Mouse (Mus musculus) forebrain, embryonic 11.5 days (tissue): ENCODE data around the gene Camkk2. TPM values are rescaled to one million over a fixed set of nuclear protein-coding genes. Genes with fewer than 3 reads are reported as not detected.

Experiments used
- ATAC-seq: fragments of 200-750 bp; cut with Nextera tagmentation; replicated peaks from 2 replicates; pipeline ENCODE4 v1.8.0; 2017; ENCODE audit warnings: moderate TSS enrichment; ENCODE audit not compliant: low FRiP score
- DNase-seq: peaks from one replicate; pipeline ENCODE4 v3.0.0-alpha.2; 2017; ENCODE audit warnings: low spot score
- H3K27ac ChIP-seq: fragments of 300-500 bp; sonication (generic); 2 replicates; pipeline ENCODE4 v1.5.1; 2014; ENCODE audit warnings: low read depth, low read length
- H3K27me3 ChIP-seq: fragments of 300-500 bp; sonication (generic); 2 replicates; pipeline ENCODE4 v1.6.1; 2014; ENCODE audit warnings: mild to moderate bottlenecking, low read length, mixed read lengths; ENCODE audit not compliant: control insufficient read depth, insufficient read depth
- H3K36me3 ChIP-seq: fragments of 300-500 bp; sonication (generic); 2 replicates; pipeline ENCODE4 v1.6.1; 2014; ENCODE audit warnings: mild to moderate bottlenecking, low read length, moderate library complexity, mixed read lengths; ENCODE audit not compliant: control insufficient read depth, insufficient read depth
- H3K4me1 ChIP-seq: fragments of 300-500 bp; sonication (generic); replicated peaks from 2 replicates; pipeline ENCODE4 v1.6.1; 2014; ENCODE audit warnings: low read length, mixed read lengths; ENCODE audit not compliant: control insufficient read depth, insufficient read depth
- H3K4me2 ChIP-seq: fragments of 300-500 bp; sonication (generic); 2 replicates; pipeline ENCODE4 v1.6.1; 2014; ENCODE audit warnings: low read depth, mild to moderate bottlenecking, low read length, moderate library complexity, mixed read lengths; ENCODE audit not compliant: severe bottlenecking
- H3K4me3 ChIP-seq: fragments of 300-500 bp; sonication (generic); 2 replicates; pipeline ENCODE4 v1.5.1; 2014; ENCODE audit warnings: low read depth, low read length
- H3K9ac ChIP-seq: fragments of 300-500 bp; sonication (generic); 2 replicates; pipeline ENCODE4 v1.6.1; 2014; ENCODE audit warnings: low read length
- H3K9me3 ChIP-seq: fragments of 300-500 bp; sonication (generic); 2 replicates; pipeline ENCODE4 v1.6.1; 2016; ENCODE audit warnings: low read length, mixed read lengths; ENCODE audit not compliant: control insufficient read depth
- WGBS: fragments of 180-500 bp; shearing (Covaris S2); extraction: QIAGEN DNeasy Blood & Tissue Kit; methylation state at CpG from one replicate; pipeline ENCODE4 v1.1.7; 2014; 5-methylcytosine and 5-hydroxymethylcytosine counted together
- polyA plus RNA-seq: library from polyadenylated mRNA; unstranded; fragments of >200 nt; fragmentation: Nextera tagmentation; extraction: Ambion mirVana; gene quantifications from 2 replicates; pipeline ENCODE4 v1.2.1, GENCODE M21; 2014

Gene Camkk2
- polyA plus RNA-seq, 1 experiment from 2014 or later, result 24.4 TPM

GRCm38 (mm10) chr5:122735853-122736252 lies 43.4 kb downstream of the Camkk2 start:
- no peaks in the 10 kb centered on the region for H3K9me3 ChIP-seq
- 95% methylated on average over 7 of the region's 7 CpGs for WGBS
- no peak overlapping the region for H3K9ac ChIP-seq
- H3K36me3 ChIP-seq, result no peaks in the 10 kb centered on the region
- ATAC-seq (no peak), DNase-seq (no peak)
- no peak overlapping the region for H3K4me2 ChIP-seq
- H3K27ac ChIP-seq, result no peak overlapping the region
- no peak overlapping the region for H3K4me3 ChIP-seq
- no peaks in the 10 kb centered on the region for H3K27me3 ChIP-seq
- no peaks in the 10 kb centered on the region for H3K4me1 ChIP-seq

GRCm38 (mm10) chr5:122733881-122734280 lies 45.3 kb downstream of the Camkk2 start:
- no peaks in the 10 kb centered on the region for H3K36me3 ChIP-seq
- H3K9me3 ChIP-seq, result no peaks in the 10 kb centered on the region
- H3K9ac ChIP-seq, result no peak overlapping the region
- no peak overlapping the region for H3K4me2 ChIP-seq
- ATAC-seq (no peak), DNase-seq (no peak)
- WGBS, result 74% methylated on average over 17 of the region's 17 CpGs
- H3K27me3 ChIP-seq, result no peaks in the 10 kb centered on the region
- no peak overlapping the region for H3K4me3 ChIP-seq
- no peaks in the 10 kb centered on the region for H3K4me1 ChIP-seq
- no peak overlapping the region for H3K27ac ChIP-seq

GRCm38 (mm10) chr5:122731991-122732673 lies 47.1 kb downstream of the Camkk2 start:
- H3K27ac ChIP-seq, result 0 out of 2 replicates have a peak overlapping the region, but pooled peaks have one; percentile 34
- H3K36me3 ChIP-seq, result no peaks in the 10 kb centered on the region
- H3K4me3 ChIP-seq, result no peak overlapping the region
- DNase-seq (no peak), ATAC-seq (no peak)
- WGBS, result 74% methylated on average over 15 of the region's 15 CpGs
- no peaks in the 10 kb centered on the region for H3K27me3 ChIP-seq
- H3K9ac ChIP-seq, result no peak overlapping the region
- no peaks in the 10 kb centered on the region for H3K4me1 ChIP-seq
- no peak overlapping the region for H3K4me2 ChIP-seq
- no peaks in the 10 kb centered on the region for H3K9me3 ChIP-seq

- ATAC-seq, result no peak
- H3K4me2 ChIP-seq, result no peak overlapping the region
- no peaks in the 10 kb centered on the region for H3K9me3 ChIP-seq
- no peak overlapping the region for H3K4me3 ChIP-seq
- no peak overlapping the region for H3K9ac ChIP-seq
- no peaks in the 10 kb centered on the region for H3K27me3 ChIP-seq
- 70% methylated on average over 8 of the region's 8 CpGs for WGBS
- peak; percentile 76 for DNase-seq
- H3K4me1 ChIP-seq, result no peaks in the 10 kb centered on the region
- H3K36me3 ChIP-seq, result no peaks in the 10 kb centered on the region
- H3K27ac ChIP-seq, result no peak overlapping the region
Observed at GRCm38 (mm10) chr5:122731321-122731720, 47.9 kb downstream of the Camkk2 start.

- Histone ChIP-seq H3K4me1 (no peaks in the 10 kb centered on the region), H3K4me3 (no peak overlapping the region), H3K9ac (no peak overlapping the region), H3K4me2 (no peak overlapping the region), H3K27ac (no peak overlapping the region), H3K27me3 (no peaks in the 10 kb centered on the region), H3K36me3 (no peaks in the 10 kb centered on the region), H3K9me3 (no peaks in the 10 kb centered on the region)
- ATAC-seq, result no peak
- no peak for DNase-seq
- WGBS, result 91% methylated on average over 10 of the region's 10 CpGs
Observed at GRCm38 (mm10) chr5:122730776-122731175, 48.4 kb downstream of the Camkk2 start.

- WGBS, result 94% methylated on average over 7 of the region's 7 CpGs
Observed at GRCm38 (mm10) chr5:122727096-122727495, 52.1 kb downstream of the Camkk2 start.

GRCm38 (mm10) chr5:122726595-122726994 lies 52.6 kb downstream of the Camkk2 start:
- H3K9ac ChIP-seq, result no peak overlapping the region
- 86% methylated on average over 5 of the region's 5 CpGs for WGBS
- no peaks in the 10 kb centered on the region for H3K27me3 ChIP-seq
- no peaks in the 10 kb centered on the region for H3K4me1 ChIP-seq
- no peak overlapping the region for H3K27ac ChIP-seq
- no peak overlapping the region for H3K4me2 ChIP-seq
- H3K4me3 ChIP-seq, result no peak overlapping the region
- H3K9me3 ChIP-seq, result no peaks in the 10 kb centered on the region
- DNase-seq (no peak), ATAC-seq (no peak)
- no peaks in the 10 kb centered on the region for H3K36me3 ChIP-seq

More at GRCm38 (mm10) chr5:122727096-122727495, 52.1 kb downstream of the Camkk2 start:
- no peaks in the 10 kb centered on the region for H3K36me3 ChIP-seq
- H3K9ac ChIP-seq, result no peak overlapping the region
- H3K4me2 ChIP-seq, result no peak overlapping the region
- ATAC-seq (no peak), DNase-seq (no peak)
- H3K9me3 ChIP-seq, result no peaks in the 10 kb centered on the region
- no peaks in the 10 kb centered on the region for H3K4me1 ChIP-seq
- H3K27ac ChIP-seq, result no peak overlapping the region
- H3K27me3 ChIP-seq, result no peaks in the 10 kb centered on the region
- no peak overlapping the region for H3K4me3 ChIP-seq

GRCm38 (mm10) chr5:122726068-122726467 lies 53.1 kb downstream of the Camkk2 start:
- 23% methylated on average over 7 of the region's 7 CpGs for WGBS
- no peaks in the 10 kb centered on the region for H3K4me1 ChIP-seq
- no peak overlapping the region for H3K4me3 ChIP-seq
- H3K27me3 ChIP-seq, result no peaks in the 10 kb centered on the region
- H3K27ac ChIP-seq, result no peak overlapping the region
- H3K36me3 ChIP-seq, result no peaks in the 10 kb centered on the region
- ATAC-seq (peak; percentile 12; the same call in 1 of the 2 replicates), DNase-seq (peak; percentile 77)
- no peaks in the 10 kb centered on the region for H3K9me3 ChIP-seq
- no peak overlapping the region for H3K4me2 ChIP-seq
- H3K9ac ChIP-seq, result no peak overlapping the region

GRCm38 (mm10) chr5:122725453-122725852 lies 53.8 kb downstream of the Camkk2 start:
- DNase-seq (no peak), ATAC-seq (no peak)
- H3K36me3 ChIP-seq, result no peaks in the 10 kb centered on the region
- H3K4me3 ChIP-seq, result no peak overlapping the region
- no peak overlapping the region for H3K4me2 ChIP-seq
- no peaks in the 10 kb centered on the region for H3K4me1 ChIP-seq
- no peak overlapping the region for H3K27ac ChIP-seq
- no peak overlapping the region for H3K9ac ChIP-seq
- 94% methylated on average over 13 of the region's 13 CpGs for whole genome bisulfite sequencing
- H3K27me3 ChIP-seq, result no peaks in the 10 kb centered on the region
- no peaks in the 10 kb centered on the region for H3K9me3 ChIP-seq
